Mouse (Mus musculus): Measurements from ENCODE around the gene Atp2b1. TPM values are rescaled to one million over a fixed set of nuclear protein-coding genes. Genes with fewer than 3 reads are reported as not detected.

Gene Atp2b1
- total and polyA plus RNA-seq, 3 experiments = 23.5 to 26.6 TPM; not detected in 1

GRCm38 (mm10) chr10:98914810-98915241 lies 620 bp downstream of the Atp2b1 start (continued):
- TF ChIP-seq MYB (IDR thresholded peaks at IDR 0.05; ENCODE audit: low read depth, low read length) = no peak

GRCm38 (mm10) chr10:98915398-98915931 lies 1.3 kb downstream of the Atp2b1 start:
- Histone ChIP-seq H3K9me3 (replicated peaks; ENCODE audit: insufficient read depth, low read length) (no peaks in the 10 kb centered on the region), H3K27me3 (ENCODE audit: control insufficient read depth in 1 of 2, insufficient read depth in 2 of 2, low read length in 2 of 2) (no peaks in the 10 kb centered on the region), H3K4me3 (ENCODE audit: control insufficient read depth in 1 of 2, insufficient read depth in 1 of 2, low read depth in 2 of 2, low read length in 2 of 2) (peak overlapping the region; percentile 73 to 97), H3K27ac (ENCODE audit: control insufficient read depth, low read depth, low read length) (peak overlapping the region; percentile 25; the same call in 1 of the 2 replicates), H3K79me2 (ENCODE audit: control insufficient read depth, insufficient read depth, low read length, poor library complexity) (peaks cover 39% of the 10 kb centered on the region), H3K36me3 (ENCODE audit: control insufficient read depth in 1 of 2, insufficient read depth in 2 of 2, low read length in 2 of 2) (peaks cover 0 to 17% of the 10 kb centered on the region in 2 experiments; a peak in 2 of 4 replicates), H3K4me1 (ENCODE audit: control insufficient read depth in 1 of 2, insufficient read depth in 2 of 2, low read length in 2 of 2) (peaks cover 5 to 7% of the 10 kb centered on the region in 2 experiments), H3K9ac (ENCODE audit: control insufficient read depth, low read depth, low read length, poor library complexity, severe bottlenecking) (peak overlapping the region; percentile 94)
- peak; percentile 63 for DNase-seq (ENCODE audit: low read depth, low spot score)
- no peak for TF ChIP-seq E2F4 (IDR thresholded peaks at IDR 0.05; ENCODE audit: borderline replicate concordance, low read depth, low read length)
- TF ChIP-seq SIN3A (IDR thresholded peaks at IDR 0.05; ENCODE audit: low read length) = peak; percentile 22
- TF ChIP-seq CHD1 (IDR thresholded peaks at IDR 0.05; ENCODE audit: low read depth, low read length) = 0 out of 2 replicates have a peak, but pooled peaks have one; percentile 6

DNA sequence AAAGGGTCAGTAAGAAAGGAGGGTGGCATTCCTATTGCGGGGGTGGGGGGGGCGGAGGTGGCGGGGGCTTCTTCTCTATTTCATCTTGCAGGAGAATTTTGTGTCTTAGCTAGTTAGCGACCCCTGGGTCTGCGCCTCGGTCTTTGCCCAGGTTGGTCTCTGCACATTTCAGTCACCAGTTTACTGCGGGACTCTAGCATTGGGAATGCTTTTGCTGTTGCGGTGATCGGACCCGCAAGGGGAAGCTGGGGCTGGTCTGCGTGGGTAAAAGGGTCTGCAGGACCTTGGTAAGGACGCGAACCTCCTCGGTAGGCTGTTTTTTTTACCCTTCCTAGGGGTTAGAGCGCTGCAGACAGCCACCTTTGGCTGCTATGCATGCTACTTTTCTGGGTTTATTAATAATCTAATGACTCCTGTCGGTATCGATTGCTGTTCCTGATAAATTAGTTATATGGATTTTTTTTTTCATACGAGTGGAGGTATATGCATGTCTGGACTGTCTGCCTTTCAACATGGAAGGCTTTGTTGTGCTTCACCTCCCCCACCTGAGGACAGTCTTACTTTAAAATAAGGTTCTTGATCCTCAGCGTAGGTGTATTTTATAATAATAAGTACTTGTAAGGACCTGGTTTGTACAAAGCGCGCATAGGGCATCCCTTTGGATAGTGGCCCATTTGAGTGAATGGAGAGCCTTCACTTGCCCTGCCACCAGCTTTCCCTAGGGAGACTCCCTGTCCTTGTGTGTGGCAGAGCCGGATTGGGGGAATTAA lies 2.0 kb downstream of the Atp2b1 start:
- H3K4me1 ChIP-seq (ENCODE audit: control insufficient read depth in 1 of 2, insufficient read depth in 2 of 2, low read length in 2 of 2) = peaks cover 5 to 7% of the 10 kb centered on the region in 2 experiments
- H3K4me3 ChIP-seq (ENCODE audit: control insufficient read depth in 1 of 2, insufficient read depth in 1 of 2, low read depth in 2 of 2, low read length in 2 of 2) = peak overlapping the region; percentile 73 to 97
- peaks cover 42% of the 10 kb centered on the region for H3K79me2 ChIP-seq (ENCODE audit: control insufficient read depth, insufficient read depth, low read length, poor library complexity)
- peak; percentile 50 for DNase-seq (ENCODE audit: low read depth, low spot score)
- peak overlapping the region; percentile 15; the same call in 1 of the 2 replicates for H3K27ac ChIP-seq (ENCODE audit: control insufficient read depth, low read depth, low read length)
- H3K36me3 ChIP-seq (ENCODE audit: control insufficient read depth in 1 of 2, insufficient read depth in 2 of 2, low read length in 2 of 2) = peaks cover 0 to 17% of the 10 kb centered on the region in 2 experiments; a peak in 2 of 4 replicates
- no peak for TF ChIP-seq CHD2 (IDR thresholded peaks at IDR 0.05; ENCODE audit: low read length)
- peak; percentile 5; the same call in 1 of the 2 replicates for TF ChIP-seq SIN3A (IDR thresholded peaks at IDR 0.05; ENCODE audit: low read length)
- H3K27me3 ChIP-seq (ENCODE audit: control insufficient read depth in 1 of 2, insufficient read depth in 2 of 2, low read length in 2 of 2) = no peaks in the 10 kb centered on the region
- no peaks in the 10 kb centered on the region for H3K9me3 ChIP-seq (replicated peaks; ENCODE audit: insufficient read depth, low read length)
- peak overlapping the region; percentile 94 for H3K9ac ChIP-seq (ENCODE audit: control insufficient read depth, low read depth, low read length, poor library complexity, severe bottlenecking)

GRCm38 (mm10) chr10:98916781-98917340 lies 2.7 kb downstream of the Atp2b1 start:
- H3K79me2 ChIP-seq (ENCODE audit: control insufficient read depth, insufficient read depth, low read length, poor library complexity) = peaks cover 48% of the 10 kb centered on the region
- H3K27ac ChIP-seq (ENCODE audit: control insufficient read depth, low read depth, low read length) = peak overlapping the region; percentile 46; the same call in 1 of the 2 replicates
- peak overlapping the region; percentile 94 for H3K9ac ChIP-seq (ENCODE audit: control insufficient read depth, low read depth, low read length, poor library complexity, severe bottlenecking)
- H3K9me3 ChIP-seq (replicated peaks; ENCODE audit: insufficient read depth, low read length) = no peaks in the 10 kb centered on the region
- DNase-seq (ENCODE audit: low read depth, low spot score) = peak; percentile 60
- no peaks in the 10 kb centered on the region for H3K27me3 ChIP-seq (ENCODE audit: control insufficient read depth in 1 of 2, insufficient read depth in 2 of 2, low read length in 2 of 2)
- peak overlapping the region; percentile 73 to 97 for H3K4me3 ChIP-seq (ENCODE audit: control insufficient read depth in 1 of 2, insufficient read depth in 1 of 2, low read depth in 2 of 2, low read length in 2 of 2)
- H3K4me1 ChIP-seq (ENCODE audit: control insufficient read depth in 1 of 2, insufficient read depth in 2 of 2, low read length in 2 of 2) = peaks cover 5 to 7% of the 10 kb centered on the region in 2 experiments
- peaks cover 0 to 17% of the 10 kb centered on the region in 2 experiments; a peak in 2 of 4 replicates for H3K36me3 ChIP-seq (ENCODE audit: control insufficient read depth in 1 of 2, insufficient read depth in 2 of 2, low read length in 2 of 2)
- TF ChIP-seq ZC3H11A (IDR thresholded peaks at IDR 0.05; ENCODE audit: low read depth, low read length) (no peak), SIN3A (IDR thresholded peaks at IDR 0.05; ENCODE audit: low read length) (no peak), GABPA (IDR thresholded peaks at IDR 0.05; ENCODE audit: low read depth, low read length) (no peak), ZKSCAN1 (IDR thresholded peaks at IDR 0.05; ENCODE audit: low read depth, low read length) (no peak), TCF12 (IDR thresholded peaks at IDR 0.05; ENCODE audit: low read depth, low read length) (peak; percentile 14; the same call in 1 of the 2 replicates), HCFC1 (IDR thresholded peaks at IDR 0.05; ENCODE audit: low read depth, low read length) (0 out of 2 replicates have a peak, but pooled peaks have one; percentile 30), POLR2AphosphoS2 (IDR thresholded peaks at IDR 0.05; ENCODE audit: low read length) (no peak), CHD2 (IDR thresholded peaks at IDR 0.05; ENCODE audit: low read length) (no peak), RAD21 (IDR thresholded peaks at IDR 0.05; ENCODE audit: low read depth, low read length) (peak; percentile 19), TAL1 (IDR thresholded peaks at IDR 0.05; ENCODE audit: low read length) (no peak), TBP (IDR thresholded peaks at IDR 0.05; ENCODE audit: low read depth, low read length) (no peak), CHD1 (IDR thresholded peaks at IDR 0.05; ENCODE audit: low read depth, low read length) (no peak), MXI1 (IDR thresholded peaks at IDR 0.05; ENCODE audit: low read depth, low read length) (peak; percentile 19; the same call in 1 of the 2 replicates), JUND (IDR thresholded peaks at IDR 0.05; ENCODE audit: low read depth, low read length) (no peak), ZNF384 (IDR thresholded peaks at IDR 0.05; ENCODE audit: low read depth, low read length) (0 out of 2 replicates have a peak, but pooled peaks have one; percentile 58), CTCF (IDR thresholded peaks at IDR 0.05 in 2 of 3, conservative IDR thresholded peaks at IDR 0.05 in 1 of 3; ENCODE audit: control insufficient read depth in 1 of 3, insufficient read depth in 1 of 3, low read depth in 2 of 3, low read length in 3 of 3, poor library complexity in 1 of 3, severe bottlenecking in 1 of 3) (peak in 1 of 3 experiments; percentile 26; a peak in 1 of 6 replicates), EP300 (IDR thresholded peaks at IDR 0.05; ENCODE audit: low read depth in 1 of 2, low read length in 2 of 2) (0 out of 4 replicates have a peak, but pooled peaks of 1 of the 2 experiments have one; percentile 20), POLR2A (IDR thresholded peaks at IDR 0.05; ENCODE audit: control insufficient read depth in 1 of 2, insufficient read depth in 1 of 2, low read depth in 1 of 2, low read length in 2 of 2, poor library complexity in 1 of 2) (no peak)
